Mouse (Mus musculus) stomach, embryonic 15.5 days (tissue): Measurements from ENCODE around the gene Sec14l3. TPM values are rescaled to one million over a fixed set of nuclear protein-coding genes. Genes with fewer than 3 reads are reported as not detected.
"Not testable (repeated sequence)": the region's sequence is repeated elsewhere in the genome, so short reads cannot be mapped to it uniquely, and the experiment has no call there.

Source experiments
- ATAC-seq: fragments of 200-750 bp; cut with Nextera tagmentation; 2 replicates; pipeline ENCODE4 v1.8.0; 2017; ENCODE audit warnings: low read depth, moderate number of reproducible peaks, moderate TSS enrichment; ENCODE audit not compliant: insufficient read depth, low FRiP score
- H3K27ac ChIP-seq: fragments of 300-500 bp; sonication (generic); 2 replicates; pipeline ENCODE4 v1.5.1; 2015; ENCODE audit warnings: mild to moderate bottlenecking, inconsistent platforms
- H3K27me3 ChIP-seq: fragments of 300-500 bp; sonication (generic); replicated peaks from 2 replicates; pipeline ENCODE4 v1.6.1; 2015; ENCODE audit warnings: inconsistent platforms
- H3K36me3 ChIP-seq: fragments of 300-500 bp; sonication (generic); 2 replicates; pipeline ENCODE4 v1.6.1; 2015; ENCODE audit warnings: inconsistent platforms
- H3K4me1 ChIP-seq: fragments of 300-500 bp; sonication (generic); 2 replicates; pipeline ENCODE4 v1.6.1; 2015; ENCODE audit warnings: inconsistent platforms
- H3K4me2 ChIP-seq: fragments of 300-500 bp; sonication (generic); 2 replicates; pipeline ENCODE4 v1.6.1; 2015; ENCODE audit warnings: mild to moderate bottlenecking, inconsistent platforms
- H3K4me3 ChIP-seq: fragments of 300-500 bp; sonication (generic); replicated peaks from 2 replicates; pipeline ENCODE4 v1.5.1; 2015; ENCODE audit warnings: inconsistent platforms
- H3K9ac ChIP-seq: fragments of 300-500 bp; sonication (generic); 2 replicates; pipeline ENCODE4 v1.6.1; 2015; ENCODE audit warnings: inconsistent platforms
- H3K9me3 ChIP-seq: fragments of 300-500 bp; sonication (generic); 2 replicates; pipeline ENCODE4 v1.6.1; 2016; ENCODE audit warnings: inconsistent platforms
- WGBS: fragments of 180-500 bp; shearing (Covaris S2); methylation state at CpG from one replicate; pipeline ENCODE4 v1.1.7; 2015; 5-methylcytosine and 5-hydroxymethylcytosine counted together
- polyA plus RNA-seq: library from polyadenylated mRNA; unstranded; fragments of >200 nt; fragmentation: Nextera tagmentation; extraction: Ambion mirVana; gene quantifications from 2 replicates; pipeline ENCODE4 v1.2.1, GENCODE M21; 2015

Gene Sec14l3
- polyA plus RNA-seq, result 0.08 and 0.18 TPM in 2 replicates

- Histone ChIP-seq H3K9me3 (no peaks in the 10 kb centered on the region), H3K9ac (no peak within 1 kb of the TSS), H3K4me3 (no peak within 1 kb of the TSS), H3K27me3 (no peaks in the 10 kb centered on the region), H3K4me1 (no peaks in the 10 kb centered on the region), H3K27ac (no peak within 1 kb of the TSS), H3K4me2 (no peak within 1 kb of the TSS), H3K36me3 (no peaks in the 10 kb centered on the region)
- WGBS, result 47% methylated on average over 5 of the region's 5 CpGs
- no peak for ATAC-seq
Observed at GRCm38 (mm10) chr11:4064627-4065122, at the start of gene Sec14l3. TSS of gene Sec14l3 (plus strand) at chr11:4064841.

- not testable (repeated sequence) for ATAC-seq, H3K9me3 ChIP-seq, H3K4me1 ChIP-seq, H3K9ac ChIP-seq, H3K4me2 ChIP-seq, H3K27me3 ChIP-seq, H3K36me3 ChIP-seq, H3K27ac ChIP-seq, H3K4me3 ChIP-seq
- WGBS, result 87% methylated on average over 14 of the region's 14 CpGs
Observed at GRCm38 (mm10) chr11:4015796-4016195, 48.8 kb upstream of the Sec14l3 start.

- H3K4me3 ChIP-seq, H3K9me3 ChIP-seq, H3K9ac ChIP-seq, H3K4me1 ChIP-seq, H3K4me2 ChIP-seq, H3K36me3 ChIP-seq, H3K27me3 ChIP-seq, H3K27ac ChIP-seq, ATAC-seq: not testable (repeated sequence)
- WGBS, result 87% methylated on average over 13 of the region's 13 CpGs
Observed at GRCm38 (mm10) chr11:4022111-4022510, 42.5 kb upstream of the Sec14l3 start.

- Histone ChIP-seq H3K9ac (no peak overlapping the region), H3K4me1 (no peaks in the 10 kb centered on the region), H3K4me3 (no peak overlapping the region), H3K36me3 (no peaks in the 10 kb centered on the region), H3K4me2 (no peak overlapping the region), H3K27me3 (no peaks in the 10 kb centered on the region), H3K27ac (no peak overlapping the region), H3K9me3 (no peaks in the 10 kb centered on the region)
- no peak for ATAC-seq
- WGBS, result 69% methylated on average over 2 of the region's 2 CpGs
Observed at GRCm38 (mm10) chr11:4023321-4023720, 41.3 kb upstream of the Sec14l3 start.

- Histone ChIP-seq H3K4me3 (no peak overlapping the region), H3K9me3 (no peaks in the 10 kb centered on the region), H3K4me2 (no peak overlapping the region), H3K27ac (no peak overlapping the region), H3K4me1 (0 out of 2 replicates have a peak, but pooled peaks cover 5% of the 10 kb centered on the region), H3K36me3 (no peaks in the 10 kb centered on the region), H3K27me3 (no peaks in the 10 kb centered on the region), H3K9ac (no peak overlapping the region)
- 68% methylated on average over 8 of the region's 8 CpGs for WGBS
- ATAC-seq, result no peak
Observed at GRCm38 (mm10) chr11:4027066-4027465, 37.6 kb upstream of the Sec14l3 start.

GRCm38 (mm10) chr11:4027561-4028334 lies 36.9 kb upstream of the Sec14l3 start:
- Histone ChIP-seq H3K9ac (no peak overlapping the region), H3K9me3 (no peaks in the 10 kb centered on the region), H3K4me2 (no peak overlapping the region), H3K4me1 (0 out of 2 replicates have a peak, but pooled peaks cover 5% of the 10 kb centered on the region), H3K4me3 (no peak overlapping the region), H3K27ac (no peak overlapping the region), H3K36me3 (no peaks in the 10 kb centered on the region), H3K27me3 (no peaks in the 10 kb centered on the region)
- WGBS, result 66% methylated on average over 9 of the region's 9 CpGs
- ATAC-seq, result no peak

GRCm38 (mm10) chr11:4029343-4029742 lies 35.3 kb upstream of the Sec14l3 start:
- H3K27me3 ChIP-seq, result no peaks in the 10 kb centered on the region
- no peak for ATAC-seq
- no peaks in the 10 kb centered on the region for H3K9me3 ChIP-seq
- no peak overlapping the region for H3K9ac ChIP-seq
- H3K36me3 ChIP-seq, result no peaks in the 10 kb centered on the region
- no peak overlapping the region for H3K4me3 ChIP-seq
- H3K4me2 ChIP-seq, result no peak overlapping the region
- 70% methylated on average over 4 of the region's 4 CpGs for WGBS
- no peak overlapping the region for H3K27ac ChIP-seq
- 0 out of 2 replicates have a peak, but pooled peaks cover 5% of the 10 kb centered on the region for H3K4me1 ChIP-seq

- peak; percentile 40; the same call in 1 of the 2 replicates for ATAC-seq
- WGBS, result 37% methylated on average over 16 of the region's 16 CpGs
- H3K4me1 ChIP-seq, result 0 out of 2 replicates have a peak, but pooled peaks cover 5% of the 10 kb centered on the region
- 0 out of 2 replicates have a peak within 1 kb of the TSS, but pooled peaks have one; percentile 16 for H3K27ac ChIP-seq
- no peaks in the 10 kb centered on the region for H3K27me3 ChIP-seq
- H3K4me3 ChIP-seq, result no peak within 1 kb of the TSS
- no peaks in the 10 kb centered on the region for H3K9me3 ChIP-seq
- H3K9ac ChIP-seq, result no peak within 1 kb of the TSS
- H3K36me3 ChIP-seq, result no peaks in the 10 kb centered on the region
- H3K4me2 ChIP-seq, result peak within 1 kb of the TSS; percentile 25; the same call in 1 of the 2 replicates
Observed at GRCm38 (mm10) chr11:4031126-4031941, 33.3 kb upstream of the Sec14l3 start, which contains the start of gene Sec14l4. TSS of gene Sec14l4 (plus strand) at chr11:4031462.

- peak overlapping the region; percentile 25; the same call in 1 of the 2 replicates for H3K4me2 ChIP-seq
- no peak for ATAC-seq
- 26% methylated on average over 12 of the region's 12 CpGs for WGBS
- no peak overlapping the region for H3K27ac ChIP-seq
- no peaks in the 10 kb centered on the region for H3K27me3 ChIP-seq
- H3K4me1 ChIP-seq, result 0 out of 2 replicates have a peak, but pooled peaks cover 5% of the 10 kb centered on the region
- no peak overlapping the region for H3K4me3 ChIP-seq
- H3K9me3 ChIP-seq, result no peaks in the 10 kb centered on the region
- H3K9ac ChIP-seq, result no peak overlapping the region
- H3K36me3 ChIP-seq, result no peaks in the 10 kb centered on the region
Observed at GRCm38 (mm10) chr11:4031961-4032360, 32.7 kb upstream of the Sec14l3 start.

- ATAC-seq, result no peak
- no peak overlapping the region for H3K9ac ChIP-seq
- no peak overlapping the region for H3K4me3 ChIP-seq
- no peak overlapping the region for H3K27ac ChIP-seq
- 0 out of 2 replicates have a peak, but pooled peaks cover 5% of the 10 kb centered on the region for H3K4me1 ChIP-seq
- WGBS, result 70% methylated on average over 7 of the region's 7 CpGs
- no peaks in the 10 kb centered on the region for H3K27me3 ChIP-seq
- H3K9me3 ChIP-seq, result no peaks in the 10 kb centered on the region
- H3K36me3 ChIP-seq, result no peaks in the 10 kb centered on the region
- H3K4me2 ChIP-seq, result no peak overlapping the region
Observed at GRCm38 (mm10) chr11:4033471-4033870, 31.2 kb upstream of the Sec14l3 start.

- H3K36me3 ChIP-seq, result no peaks in the 10 kb centered on the region
- no peak overlapping the region for H3K27ac ChIP-seq
- WGBS, result 79% methylated on average over 4 of the region's 4 CpGs
- no peak overlapping the region for H3K9ac ChIP-seq
- ATAC-seq, result no peak
- H3K4me3 ChIP-seq, result no peak overlapping the region
- no peak overlapping the region for H3K4me2 ChIP-seq
- 0 out of 2 replicates have a peak, but pooled peaks cover 5% of the 10 kb centered on the region for H3K4me1 ChIP-seq
- H3K27me3 ChIP-seq, result no peaks in the 10 kb centered on the region
- H3K9me3 ChIP-seq, result no peaks in the 10 kb centered on the region
Observed at GRCm38 (mm10) chr11:4034169-4034568, 30.5 kb upstream of the Sec14l3 start.
